Mouse (Mus musculus): ENCODE data around the gene Tceal8.

Gene Tceal8

DNA sequence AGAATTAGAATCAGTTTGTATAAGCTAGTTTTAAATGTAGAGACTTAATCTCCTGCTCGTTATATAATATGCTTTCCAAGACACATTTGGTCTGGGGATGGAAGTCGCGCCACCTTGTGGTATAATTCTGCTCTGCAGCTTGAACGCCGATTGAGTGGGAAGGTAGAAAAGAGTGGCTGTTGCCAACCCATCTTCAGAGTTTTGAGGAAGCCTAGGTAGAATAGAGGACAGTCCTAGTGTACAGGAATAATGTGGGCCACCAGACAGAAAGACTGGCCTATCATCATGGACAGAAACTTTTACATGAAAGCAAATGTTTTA lies 44.4 kb downstream of the Tceal8 start:
- DNase-seq (ENCODE audit: low spot score), result no peak

DNA sequence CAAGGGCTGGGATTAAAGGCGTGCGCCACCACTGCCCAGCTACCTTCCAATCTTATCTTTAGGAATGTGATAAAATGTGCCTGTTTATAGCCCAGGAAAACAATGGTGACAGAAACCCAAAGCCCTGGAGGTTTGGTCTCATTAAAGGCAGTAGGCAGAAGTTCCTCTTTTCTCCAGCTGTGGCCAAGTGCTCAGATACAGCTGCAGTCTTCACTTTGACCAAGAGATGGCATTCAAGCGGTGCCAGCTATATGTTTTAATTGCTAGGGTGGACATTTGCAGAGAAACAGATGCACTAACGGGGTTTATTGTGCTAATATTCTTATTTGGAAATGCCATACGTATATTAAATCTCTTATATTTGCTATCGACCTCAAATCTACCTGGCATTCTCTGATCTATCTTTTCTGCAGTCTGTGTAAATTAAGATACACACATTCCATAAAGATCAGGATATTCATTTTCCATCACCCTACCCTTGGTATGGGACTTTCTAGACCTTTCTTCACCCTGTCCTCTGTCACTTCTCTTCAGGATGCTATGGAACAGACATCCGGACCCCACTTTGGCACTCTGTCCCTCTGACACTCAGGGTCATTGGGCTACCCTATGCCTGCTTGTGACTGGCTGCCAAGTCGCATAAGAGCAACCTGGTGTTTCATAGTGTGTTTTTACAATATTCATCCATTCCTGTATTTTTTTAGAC lies 45.0 kb downstream of the Tceal8 start:
- DNase-seq (ENCODE audit: low spot score), result no peak

All from ovary, adult 18-20 months (tissue).